Mouse (Mus musculus): ENCODE measurements at regions not wholly inside any gene's neighbourhood (a gene's known extent, or its start where the extent isn't known, plus 50 kb on each side); places are given as distances from the start of the nearest gene placed in this dataset.

DNA sequence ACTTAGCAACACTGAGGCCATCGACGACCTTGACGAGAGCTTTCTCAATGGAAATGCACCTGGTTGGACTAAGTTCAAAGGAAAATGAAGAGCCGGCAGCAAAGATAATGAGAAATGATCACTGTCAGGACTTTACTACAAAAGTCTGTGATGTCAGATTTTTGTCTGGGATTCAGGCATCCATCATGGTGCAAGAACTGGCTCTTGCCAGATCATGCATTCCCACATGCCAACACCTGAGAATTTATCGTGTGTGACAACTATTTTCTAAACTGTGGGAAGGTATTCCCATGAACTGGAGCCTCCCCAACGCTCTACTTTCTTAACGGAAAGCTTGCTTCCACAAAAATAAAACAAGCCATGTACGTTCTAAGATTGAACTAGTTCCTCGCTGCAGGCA is 58.1 kb downstream of the Irx6 start:
- Histone ChIP-seq H3K36me3 (ENCODE audit: control insufficient read depth, insufficient read depth, low read length) (no peaks in the 10 kb centered on the region), H3K4me1 (replicated peaks; ENCODE audit: control insufficient read depth, insufficient read depth, low read length) (peaks cover 2% of the 10 kb centered on the region; the same call in 1 of the 2 replicates), H3K27me3 (ENCODE audit: control insufficient read depth, insufficient read depth, low read length) (peaks cover 9% of the 10 kb centered on the region), H3K4me3 (ENCODE audit: low read depth, low read length) (no peak overlapping the region), H3K9ac (ENCODE audit: low read length) (no peak overlapping the region), H3K4me2 (ENCODE audit: low read depth, low read length, severe bottlenecking) (no peak overlapping the region), H3K9me3 (ENCODE audit: control insufficient read depth, low read length) (no peaks in the 10 kb centered on the region), H3K27ac (ENCODE audit: low read depth, low read length) (no peak overlapping the region)
- ATAC-seq (replicated peaks; ENCODE audit: low FRiP score) (no peak), DNase-seq (ENCODE audit: low spot score) (no peak)
- WGBS: 94% methylated on average over 9 of the region's 9 CpGs

DNA sequence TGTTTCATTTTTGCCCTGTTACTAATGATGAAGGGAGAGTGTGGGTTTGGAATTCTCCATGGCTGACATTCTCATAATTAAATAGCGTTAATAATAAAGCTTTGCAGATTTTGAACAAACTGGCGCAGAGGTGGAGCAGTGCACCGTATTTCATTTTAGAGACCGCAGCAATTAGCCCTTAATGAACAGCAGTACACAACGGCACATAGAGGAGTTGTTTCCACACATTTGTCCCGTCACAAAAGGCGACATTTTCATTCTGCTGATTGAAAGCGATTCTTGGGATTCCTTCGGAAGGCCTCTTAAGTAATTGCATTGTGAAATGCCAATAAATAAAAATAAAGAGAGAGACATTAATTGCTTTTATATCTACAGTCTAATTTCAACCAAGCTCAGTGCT is 61.6 kb downstream of the Irx6 start:
- no peaks in the 10 kb centered on the region for H3K36me3 ChIP-seq (ENCODE audit: control insufficient read depth, insufficient read depth, low read length)
- no peak for DNase-seq (ENCODE audit: low spot score)
- H3K9ac ChIP-seq (ENCODE audit: low read length): no peak overlapping the region
- H3K4me3 ChIP-seq (ENCODE audit: low read depth, low read length): no peak overlapping the region
- H3K4me1 ChIP-seq (replicated peaks; ENCODE audit: control insufficient read depth, insufficient read depth, low read length): peaks cover 2% of the 10 kb centered on the region; the same call in 1 of the 2 replicates
- no peak for ATAC-seq (replicated peaks; ENCODE audit: low FRiP score)
- H3K9me3 ChIP-seq (ENCODE audit: control insufficient read depth, low read length): no peaks in the 10 kb centered on the region
- 48% methylated on average over 9 of the region's 9 CpGs for WGBS
- H3K27me3 ChIP-seq (ENCODE audit: control insufficient read depth, insufficient read depth, low read length): peaks cover 11% of the 10 kb centered on the region
- no peak overlapping the region for H3K27ac ChIP-seq (ENCODE audit: low read depth, low read length)
- no peak overlapping the region for H3K4me2 ChIP-seq (ENCODE audit: low read depth, low read length, severe bottlenecking)

DNA sequence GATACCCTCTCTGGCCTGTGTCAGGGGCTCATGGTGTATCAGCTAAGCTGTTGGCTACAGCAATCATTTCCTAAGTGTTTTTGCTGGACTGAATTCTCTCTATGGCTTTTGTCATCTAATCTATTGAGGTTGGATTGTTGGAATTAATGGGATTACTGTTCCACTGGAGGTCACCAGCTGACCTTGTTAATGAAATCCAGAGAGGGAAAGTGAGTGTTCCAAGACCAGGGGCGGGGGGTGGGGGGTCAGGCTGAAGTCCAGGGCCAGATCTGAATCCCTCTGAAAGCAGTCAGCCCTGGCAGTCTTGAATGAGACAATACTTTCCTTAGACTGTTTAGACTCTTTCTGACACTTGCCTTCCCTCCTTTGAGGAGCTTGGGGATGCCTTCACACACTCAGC is 64.0 kb downstream of the Irx6 start:
- Histone ChIP-seq H3K4me2 (ENCODE audit: low read depth, low read length, severe bottlenecking) (no peak overlapping the region), H3K27ac (ENCODE audit: low read depth, low read length) (no peak overlapping the region), H3K9me3 (ENCODE audit: control insufficient read depth, low read length) (no peaks in the 10 kb centered on the region), H3K4me1 (replicated peaks; ENCODE audit: control insufficient read depth, insufficient read depth, low read length) (peaks cover 2% of the 10 kb centered on the region), H3K27me3 (ENCODE audit: control insufficient read depth, insufficient read depth, low read length) (peaks cover 8% of the 10 kb centered on the region), H3K9ac (ENCODE audit: low read length) (no peak overlapping the region), H3K36me3 (ENCODE audit: control insufficient read depth, insufficient read depth, low read length) (no peaks in the 10 kb centered on the region), H3K4me3 (ENCODE audit: low read depth, low read length) (no peak overlapping the region)
- ATAC-seq (replicated peaks; ENCODE audit: low FRiP score): no peak
- 13% methylated on average over 1 of the region's 1 CpGs for WGBS
- no peak for DNase-seq (ENCODE audit: low spot score)

DNA sequence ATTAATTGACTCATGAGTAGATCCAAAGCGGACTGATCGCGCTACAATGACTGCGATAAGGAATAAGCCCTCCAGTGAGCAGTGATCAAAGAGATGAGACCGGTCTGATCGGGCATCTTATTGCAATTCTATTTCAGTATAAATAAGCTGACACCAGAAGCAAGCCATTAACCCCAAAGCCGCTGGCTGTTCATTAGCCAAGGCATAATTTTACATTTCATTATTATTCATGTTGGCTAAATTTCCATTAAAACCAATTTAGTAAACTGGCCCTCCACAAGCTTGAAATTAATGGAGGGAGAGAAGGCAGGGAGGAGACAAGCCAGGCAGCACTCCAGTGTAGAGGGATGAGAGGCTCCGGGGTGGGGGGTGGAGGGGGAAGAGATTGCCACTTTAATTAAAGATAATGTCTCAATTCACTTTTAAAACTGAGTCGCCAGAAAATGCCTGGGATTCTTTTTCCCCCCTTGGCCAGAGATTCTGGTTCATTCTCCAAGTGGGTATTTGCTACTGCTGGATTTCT is 66.3 kb downstream of the Irx6 start:
- no peaks in the 10 kb centered on the region for H3K36me3 ChIP-seq (ENCODE audit: control insufficient read depth, insufficient read depth, low read length)
- no peak overlapping the region for H3K27ac ChIP-seq (ENCODE audit: low read depth, low read length)
- peaks cover 7% of the 10 kb centered on the region; the same call in 1 of the 2 replicates for H3K27me3 ChIP-seq (ENCODE audit: control insufficient read depth, insufficient read depth, low read length)
- no peaks in the 10 kb centered on the region for H3K9me3 ChIP-seq (ENCODE audit: control insufficient read depth, low read length)
- H3K9ac ChIP-seq (ENCODE audit: low read length): no peak overlapping the region
- H3K4me2 ChIP-seq (ENCODE audit: low read depth, low read length, severe bottlenecking): no peak overlapping the region
- ATAC-seq (replicated peaks; ENCODE audit: low FRiP score) (no peak), DNase-seq (ENCODE audit: low spot score) (no peak)
- peaks cover 2% of the 10 kb centered on the region for H3K4me1 ChIP-seq (replicated peaks; ENCODE audit: control insufficient read depth, insufficient read depth, low read length)
- WGBS: 75% methylated on average over 9 of the region's 9 CpGs
- H3K4me3 ChIP-seq (ENCODE audit: low read depth, low read length): no peak overlapping the region

DNA sequence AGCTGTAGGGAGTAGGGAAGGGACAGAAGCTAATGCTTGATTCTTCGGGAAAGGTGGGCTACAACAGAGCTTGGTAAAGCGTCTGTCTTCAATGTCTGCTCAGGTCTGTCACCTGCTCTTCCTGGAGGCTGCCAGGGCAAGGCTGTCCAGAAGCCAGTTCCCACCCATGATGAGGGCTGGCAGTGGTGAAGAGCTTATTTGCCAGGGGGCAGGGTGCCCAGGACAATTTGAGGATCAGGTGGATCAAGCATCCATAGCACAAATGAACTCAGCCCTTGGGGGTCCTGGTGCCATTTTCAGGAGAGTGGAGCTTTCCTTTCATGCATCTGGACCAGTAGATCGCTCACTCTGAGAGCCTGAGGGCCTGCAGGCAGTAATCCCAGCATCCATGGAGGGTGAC is 67.7 kb downstream of the Irx6 start:
- peaks cover 7% of the 10 kb centered on the region; the same call in 1 of the 2 replicates for H3K27me3 ChIP-seq (ENCODE audit: control insufficient read depth, insufficient read depth, low read length)
- H3K4me2 ChIP-seq (ENCODE audit: low read depth, low read length, severe bottlenecking): no peak overlapping the region
- no peak overlapping the region for H3K9ac ChIP-seq (ENCODE audit: low read length)
- no peak for ATAC-seq (replicated peaks; ENCODE audit: low FRiP score)
- WGBS: 94% methylated on average over 3 of the region's 3 CpGs
- no peak for DNase-seq (ENCODE audit: low spot score)
- no peak overlapping the region for H3K4me3 ChIP-seq (ENCODE audit: low read depth, low read length)
- no peaks in the 10 kb centered on the region for H3K36me3 ChIP-seq (ENCODE audit: control insufficient read depth, insufficient read depth, low read length)
- no peak overlapping the region for H3K27ac ChIP-seq (ENCODE audit: low read depth, low read length)
- no peaks in the 10 kb centered on the region; the same call in 1 of the 2 replicates for H3K4me1 ChIP-seq (replicated peaks; ENCODE audit: control insufficient read depth, insufficient read depth, low read length)
- no peaks in the 10 kb centered on the region for H3K9me3 ChIP-seq (ENCODE audit: control insufficient read depth, low read length)

DNA sequence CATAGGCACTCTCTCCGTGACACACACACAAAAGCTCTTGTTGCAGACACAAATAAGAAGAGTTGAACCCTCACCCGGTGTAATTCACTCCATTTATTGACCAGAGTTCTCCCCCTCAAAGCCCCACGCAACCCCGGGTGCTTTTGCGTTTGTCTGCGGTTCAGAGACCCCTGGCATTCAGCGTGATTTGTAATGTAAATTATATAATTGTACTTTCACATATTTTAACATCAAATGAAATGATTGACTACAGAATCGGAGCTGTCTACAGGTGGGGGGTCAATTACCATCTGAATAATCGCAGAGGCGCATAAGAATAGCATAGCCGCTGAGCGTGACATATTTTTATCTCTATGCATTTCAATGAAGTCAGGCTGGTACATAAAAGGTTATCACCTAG is 69.0 kb downstream of the Irx6 start:
- Histone ChIP-seq H3K4me1 (replicated peaks; ENCODE audit: control insufficient read depth, insufficient read depth, low read length) (peaks cover 5% of the 10 kb centered on the region; the same call in 1 of the 2 replicates), H3K27ac (ENCODE audit: low read depth, low read length) (no peak overlapping the region)

DNA sequence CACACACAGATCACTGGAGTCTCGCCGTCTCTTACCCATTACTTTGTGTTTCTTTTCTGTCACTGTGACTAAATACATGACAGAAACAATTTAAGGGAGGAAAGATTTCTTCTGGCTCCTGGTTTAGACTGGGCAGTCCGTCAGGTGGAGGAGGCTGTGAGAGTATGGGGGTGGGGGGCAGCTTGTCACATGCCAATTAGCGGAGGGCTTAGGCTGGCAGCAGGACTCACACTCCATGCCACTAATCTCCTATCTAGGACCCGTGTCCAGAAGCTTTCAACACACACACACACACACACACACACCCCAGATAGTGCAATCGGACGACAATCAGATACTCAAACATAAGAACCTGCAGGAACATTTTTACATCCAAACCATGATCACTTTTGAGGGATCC is 73.0 kb downstream of the Irx6 start:
- Histone ChIP-seq H3K36me3 (ENCODE audit: control insufficient read depth, insufficient read depth, low read length) (no peaks in the 10 kb centered on the region), H3K4me3 (ENCODE audit: low read depth, low read length) (no peak overlapping the region), H3K4me1 (replicated peaks; ENCODE audit: control insufficient read depth, insufficient read depth, low read length) (peaks cover 5% of the 10 kb centered on the region; the same call in 1 of the 2 replicates), H3K9me3 (ENCODE audit: control insufficient read depth, low read length) (no peaks in the 10 kb centered on the region), H3K27me3 (ENCODE audit: control insufficient read depth, insufficient read depth, low read length) (0 out of 2 replicates have a peak, but pooled peaks cover 2% of the 10 kb centered on the region), H3K27ac (ENCODE audit: low read depth, low read length) (no peak overlapping the region), H3K4me2 (ENCODE audit: low read depth, low read length, severe bottlenecking) (no peak overlapping the region), H3K9ac (ENCODE audit: low read length) (no peak overlapping the region)
- DNase-seq (ENCODE audit: low spot score) (no peak), ATAC-seq (replicated peaks; ENCODE audit: low FRiP score) (no peak)
- 67% methylated on average over 7 of the region's 7 CpGs for WGBS

More for the DNA sequence above, 69.0 kb downstream of the Irx6 start:
- Histone ChIP-seq H3K4me3 (ENCODE audit: low read depth, low read length) (no peak overlapping the region), H3K27me3 (ENCODE audit: control insufficient read depth, insufficient read depth, low read length) (0 out of 2 replicates have a peak, but pooled peaks cover 2% of the 10 kb centered on the region), H3K9me3 (ENCODE audit: control insufficient read depth, low read length) (no peaks in the 10 kb centered on the region), H3K36me3 (ENCODE audit: control insufficient read depth, insufficient read depth, low read length) (no peaks in the 10 kb centered on the region), H3K4me2 (ENCODE audit: low read depth, low read length, severe bottlenecking) (no peak overlapping the region), H3K9ac (ENCODE audit: low read length) (no peak overlapping the region)
- ATAC-seq (replicated peaks; ENCODE audit: low FRiP score): peak; percentile 58
- WGBS: 23% methylated on average over 12 of the region's 12 CpGs
- no peak for DNase-seq (ENCODE audit: low spot score)

DNA sequence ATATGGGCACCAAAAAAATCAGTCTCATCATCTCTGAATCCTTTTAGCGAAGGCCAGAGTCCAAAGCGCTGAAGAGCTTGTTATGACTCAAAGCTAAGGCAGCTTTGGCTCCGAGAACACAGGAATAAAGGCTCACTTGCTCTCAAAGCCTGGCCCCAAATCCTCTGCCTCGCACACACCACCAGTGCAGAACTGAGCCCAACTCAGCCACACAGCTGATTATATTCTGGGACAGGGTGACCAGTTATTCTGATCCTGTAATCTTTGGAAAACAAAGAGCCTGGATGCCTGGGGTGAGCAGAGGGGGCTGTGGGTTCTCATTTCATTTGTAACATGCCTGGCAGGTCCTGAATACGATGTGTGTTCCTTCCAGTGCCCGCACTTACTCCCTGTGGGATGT is 73.9 kb downstream of the Irx6 start:
- ATAC-seq (replicated peaks; ENCODE audit: low FRiP score): no peak
- H3K9ac ChIP-seq (ENCODE audit: low read length): no peak overlapping the region
- H3K4me3 ChIP-seq (ENCODE audit: low read depth, low read length): no peak overlapping the region
- H3K4me2 ChIP-seq (ENCODE audit: low read depth, low read length, severe bottlenecking): no peak overlapping the region
- DNase-seq (ENCODE audit: low spot score): no peak
- H3K27me3 ChIP-seq (ENCODE audit: control insufficient read depth, insufficient read depth, low read length): 0 out of 2 replicates have a peak, but pooled peaks cover 2% of the 10 kb centered on the region
- H3K36me3 ChIP-seq (ENCODE audit: control insufficient read depth, insufficient read depth, low read length): no peaks in the 10 kb centered on the region
- H3K4me1 ChIP-seq (replicated peaks; ENCODE audit: control insufficient read depth, insufficient read depth, low read length): peaks cover 5% of the 10 kb centered on the region; the same call in 1 of the 2 replicates
- H3K9me3 ChIP-seq (ENCODE audit: control insufficient read depth, low read length): no peaks in the 10 kb centered on the region
- WGBS: 60% methylated on average over 6 of the region's 6 CpGs
- no peak overlapping the region for H3K27ac ChIP-seq (ENCODE audit: low read depth, low read length)

DNA sequence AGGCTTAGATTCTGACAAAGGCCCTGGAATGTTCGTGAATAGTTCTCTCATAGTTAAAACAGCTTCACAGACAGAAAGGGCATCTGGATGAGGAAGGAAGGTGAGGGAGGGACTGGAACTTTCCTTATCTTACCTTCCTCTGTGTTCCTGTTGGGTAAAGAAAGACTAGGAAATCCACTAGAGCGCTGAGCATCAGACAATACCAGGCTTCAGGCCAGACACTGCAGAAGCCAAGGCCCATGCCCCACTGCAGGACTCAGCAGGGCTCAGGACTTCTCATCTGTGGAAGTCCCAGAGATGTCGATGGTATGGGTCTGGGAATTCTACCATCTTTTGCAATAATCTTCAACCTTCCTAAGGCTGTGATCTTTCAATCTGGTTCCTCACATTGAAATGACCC is 67.2 kb upstream of the Mmp2 start:
- Histone ChIP-seq H3K4me3 (ENCODE audit: low read depth, low read length) (no peak overlapping the region), H3K27me3 (ENCODE audit: control insufficient read depth, insufficient read depth, low read length) (no peaks in the 10 kb centered on the region), H3K9ac (ENCODE audit: low read length) (no peak overlapping the region), H3K4me1 (replicated peaks; ENCODE audit: control insufficient read depth, insufficient read depth, low read length) (0 out of 2 replicates have a peak, but pooled peaks cover 11% of the 10 kb centered on the region), H3K36me3 (ENCODE audit: control insufficient read depth, insufficient read depth, low read length) (no peaks in the 10 kb centered on the region), H3K4me2 (ENCODE audit: low read depth, low read length, severe bottlenecking) (no peak overlapping the region), H3K9me3 (ENCODE audit: control insufficient read depth, low read length) (no peaks in the 10 kb centered on the region), H3K27ac (ENCODE audit: low read depth, low read length) (no peak overlapping the region)
- ATAC-seq (replicated peaks; ENCODE audit: low FRiP score): no peak
- no peak for DNase-seq (ENCODE audit: low spot score)
- 87% methylated on average over 3 of the region's 3 CpGs for WGBS

Measured in forebrain, embryonic 11.5 days (tissue).